Mouse (Mus musculus) thymus, postnatal 4 days (tissue): ENCODE measurements around the gene Snapc4.

Source experiments
- DNase-seq: peaks from one replicate; pipeline ENCODE4 v3.0.0; 2021

The Snapc4 gene

GRCm38 (mm10) chr2:26338302-26339203 is 41.9 kb downstream of the Snapc4 start:
- DNase-seq = no peak

GRCm38 (mm10) chr2:26330702-26331101 is 49.8 kb downstream of the Snapc4 start:
- DNase-seq = no peak

- no peak for DNase-seq
Measured at GRCm38 (mm10) chr2:26330056-26330468, 50.4 kb downstream of the Snapc4 start.

GRCm38 (mm10) chr2:26329402-26329801 is 51.1 kb downstream of the Snapc4 start:
- no peak for DNase-seq

GRCm38 (mm10) chr2:26327852-26328251 is 52.6 kb downstream of the Snapc4 start:
- no peak for DNase-seq

GRCm38 (mm10) chr2:26325386-26326181 is 54.9 kb downstream of the Snapc4 start:
- peak; percentile 82 for DNase-seq

- DNase-seq = peak; percentile 71
Measured at GRCm38 (mm10) chr2:26324917-26325316, 55.5 kb downstream of the Snapc4 start.

- no peak for DNase-seq
Measured at GRCm38 (mm10) chr2:26323589-26324325, 56.7 kb downstream of the Snapc4 start.

- DNase-seq = no peak
Measured at GRCm38 (mm10) chr2:26320245-26321185, 59.9 kb downstream of the Snapc4 start.

- DNase-seq = no peak
Measured at GRCm38 (mm10) chr2:26319519-26320244, 60.8 kb downstream of the Snapc4 start.

GRCm38 (mm10) chr2:26319109-26319508 is 61.3 kb downstream of the Snapc4 start:
- DNase-seq = no peak

- DNase-seq = no peak
Measured at GRCm38 (mm10) chr2:26317991-26318672, 62.3 kb downstream of the Snapc4 start.

GRCm38 (mm10) chr2:26317371-26317770 is 63.1 kb downstream of the Snapc4 start:
- no peak for DNase-seq

GRCm38 (mm10) chr2:26316576-26317246 is 63.7 kb downstream of the Snapc4 start:
- no peak for DNase-seq

- DNase-seq = no peak
Measured at GRCm38 (mm10) chr2:26315925-26316311, 64.5 kb downstream of the Snapc4 start.

GRCm38 (mm10) chr2:26315072-26315924 is 65.2 kb downstream of the Snapc4 start, which contains the start of gene Gpsm1:
TSS of gene Gpsm1 (plus strand) at chr2:26315515.
- peak; percentile 78 for DNase-seq

GRCm38 (mm10) chr2:26314281-26315071 is 66.0 kb downstream of the Snapc4 start:
- no peak for DNase-seq

GRCm38 (mm10) chr2:26313394-26313793 is 67.1 kb downstream of the Snapc4 start:
- DNase-seq = no peak
